Mouse (Mus musculus): ENCODE data around the gene C1qtnf7. TPM values are rescaled to one million over a fixed set of nuclear protein-coding genes. Genes with fewer than 3 reads are reported as not detected.
A peak's percentile ranks its signal among the peaks of the same experiment; 100 is the strongest.

C1qtnf7 gene
- polyA plus RNA-seq, 1 experiment from 2014 or later, result 1.7 TPM

GRCm38 (mm10) chr5:43625407-43625806 is 110.1 kb downstream of the C1qtnf7 start:
- WGBS, result 68% methylated on average over 4 of the region's 4 CpGs
- no peak for ATAC-seq (ENCODE audit: low FRiP score)
- Histone ChIP-seq H3K27ac (replicated peaks) (no peak overlapping the region), H3K4me2 (no peak overlapping the region), H3K36me3 (no peaks in the 10 kb centered on the region), H3K27me3 (replicated peaks) (no peaks in the 10 kb centered on the region), H3K4me1 (0 out of 2 replicates have a peak, but pooled peaks cover 12% of the 10 kb centered on the region), H3K9me3 (replicated peaks) (no peaks in the 10 kb centered on the region), H3K4me3 (replicated peaks) (no peak overlapping the region), H3K9ac (replicated peaks) (no peak overlapping the region)

GRCm38 (mm10) chr5:43634071-43634601 is 118.8 kb downstream of the C1qtnf7 start:
- 92% methylated on average over 5 of the region's 5 CpGs for WGBS
- no peaks in the 10 kb centered on the region for H3K9me3 ChIP-seq (replicated peaks)
- no peaks in the 10 kb centered on the region for H3K27me3 ChIP-seq (replicated peaks)
- no peaks in the 10 kb centered on the region for H3K36me3 ChIP-seq
- H3K4me3 ChIP-seq (replicated peaks), result no peak overlapping the region
- H3K4me2 ChIP-seq, result no peak overlapping the region
- ATAC-seq (ENCODE audit: low FRiP score), result no peak; the same call in 1 of the 2 replicates
- H3K4me1 ChIP-seq, result no peaks in the 10 kb centered on the region
- no peak overlapping the region for H3K9ac ChIP-seq (replicated peaks)
- no peak overlapping the region for H3K27ac ChIP-seq (replicated peaks)

GRCm38 (mm10) chr5:43634602-43635081 is 119.3 kb downstream of the C1qtnf7 start:
- Histone ChIP-seq H3K36me3 (no peaks in the 10 kb centered on the region), H3K27me3 (replicated peaks) (no peaks in the 10 kb centered on the region)
- ATAC-seq (ENCODE audit: low FRiP score), result peak; percentile 65; the same call in 1 of the 2 replicates

GRCm38 (mm10) chr5:43645020-43645419 is 129.7 kb downstream of the C1qtnf7 start:
- WGBS, result 38% methylated on average over 4 of the region's 4 CpGs
- Histone ChIP-seq H3K4me1 (peaks cover 7% of the 10 kb centered on the region; the same call in 1 of the 2 replicates), H3K4me3 (replicated peaks) (no peak overlapping the region), H3K4me2 (no peak overlapping the region), H3K9me3 (replicated peaks) (no peaks in the 10 kb centered on the region), H3K36me3 (no peaks in the 10 kb centered on the region), H3K9ac (replicated peaks) (no peak overlapping the region), H3K27me3 (replicated peaks) (no peaks in the 10 kb centered on the region), H3K27ac (replicated peaks) (no peak overlapping the region)
- no peak for ATAC-seq (ENCODE audit: low FRiP score)

More at GRCm38 (mm10) chr5:43634602-43635081, 119.3 kb downstream of the C1qtnf7 start:
- Histone ChIP-seq H3K9me3 (replicated peaks) (no peaks in the 10 kb centered on the region), H3K9ac (replicated peaks) (no peak overlapping the region), H3K4me3 (replicated peaks) (no peak overlapping the region), H3K27ac (replicated peaks) (no peak overlapping the region), H3K4me2 (no peak overlapping the region), H3K4me1 (no peaks in the 10 kb centered on the region)
- WGBS, result 28% methylated on average over 9 of the region's 9 CpGs

GRCm38 (mm10) chr5:43647098-43647774 is 131.9 kb downstream of the C1qtnf7 start:
- no peak overlapping the region for H3K4me2 ChIP-seq
- H3K4me3 ChIP-seq (replicated peaks), result no peak overlapping the region
- H3K9ac ChIP-seq (replicated peaks), result no peak overlapping the region
- no peaks in the 10 kb centered on the region for H3K27me3 ChIP-seq (replicated peaks)
- H3K36me3 ChIP-seq, result no peaks in the 10 kb centered on the region
- no peak overlapping the region for H3K27ac ChIP-seq (replicated peaks)
- ATAC-seq (ENCODE audit: low FRiP score), result no peak
- peaks cover 7% of the 10 kb centered on the region; the same call in 1 of the 2 replicates for H3K4me1 ChIP-seq
- WGBS, result 80% methylated on average over 12 of the region's 12 CpGs
- no peaks in the 10 kb centered on the region for H3K9me3 ChIP-seq (replicated peaks)

GRCm38 (mm10) chr5:43661498-43661897 is 146.2 kb downstream of the C1qtnf7 start:
- Histone ChIP-seq H3K4me3 (replicated peaks) (peak overlapping the region; percentile 44), H3K9me3 (replicated peaks) (no peaks in the 10 kb centered on the region), H3K27me3 (replicated peaks) (no peaks in the 10 kb centered on the region), H3K4me1 (peaks cover 34% of the 10 kb centered on the region), H3K27ac (replicated peaks) (peak overlapping the region; percentile 89), H3K9ac (replicated peaks) (no peak overlapping the region), H3K36me3 (no peaks in the 10 kb centered on the region), H3K4me2 (0 out of 2 replicates have a peak overlapping the region, but pooled peaks have one; percentile 58)
- 95% methylated on average over 3 of the region's 3 CpGs for WGBS
- no peak for ATAC-seq (ENCODE audit: low FRiP score)

GRCm38 (mm10) chr5:43661997-43662961 is 146.9 kb downstream of the C1qtnf7 start, which contains the start of gene Cc2d2a:
Gene Cc2d2a, plus strand, starts transcription at chr5:43662346.
- Histone ChIP-seq H3K27ac (replicated peaks) (peak within 1 kb of the TSS; percentile 89), H3K4me3 (replicated peaks) (peak within 1 kb of the TSS; percentile 44), H3K9ac (replicated peaks) (peak within 1 kb of the TSS; percentile 45), H3K4me1 (peaks cover 34% of the 10 kb centered on the region), H3K9me3 (replicated peaks) (no peaks in the 10 kb centered on the region), H3K27me3 (replicated peaks) (no peaks in the 10 kb centered on the region), H3K36me3 (no peaks in the 10 kb centered on the region), H3K4me2 (peak within 1 kb of the TSS; percentile 58)
- WGBS, result 6% methylated on average over 19 of the region's 19 CpGs
- ATAC-seq (ENCODE audit: low FRiP score), result peak; percentile 84

GRCm38 (mm10) chr5:43663531-43663930 is 148.2 kb downstream of the C1qtnf7 start:
- Histone ChIP-seq H3K27me3 (replicated peaks) (no peaks in the 10 kb centered on the region), H3K27ac (replicated peaks) (no peak overlapping the region), H3K9me3 (replicated peaks) (no peaks in the 10 kb centered on the region), H3K4me3 (replicated peaks) (no peak overlapping the region), H3K9ac (replicated peaks) (no peak overlapping the region), H3K4me2 (peak overlapping the region; percentile 58), H3K4me1 (peaks cover 34% of the 10 kb centered on the region), H3K36me3 (no peaks in the 10 kb centered on the region)
- no peak for ATAC-seq (ENCODE audit: low FRiP score)
- whole genome bisulfite sequencing, result 64% methylated on average over 6 of the region's 6 CpGs

GRCm38 (mm10) chr5:43665144-43665543 is 149.8 kb downstream of the C1qtnf7 start:
- no peaks in the 10 kb centered on the region for H3K36me3 ChIP-seq
- ATAC-seq (ENCODE audit: low FRiP score), result no peak
- peak overlapping the region; percentile 32 for H3K4me2 ChIP-seq
- H3K9ac ChIP-seq (replicated peaks), result no peak overlapping the region
- no peak overlapping the region for H3K27ac ChIP-seq (replicated peaks)
- peak overlapping the region; percentile 12 for H3K4me3 ChIP-seq (replicated peaks)
- no peaks in the 10 kb centered on the region for H3K27me3 ChIP-seq (replicated peaks)
- H3K9me3 ChIP-seq (replicated peaks), result no peaks in the 10 kb centered on the region
- WGBS, result 24% methylated on average over 5 of the region's 5 CpGs
- peaks cover 34% of the 10 kb centered on the region for H3K4me1 ChIP-seq

All from neural tube, embryonic 15.5 days (tissue).